Mouse (Mus musculus): ENCODE measurements at regions not wholly inside any gene's neighbourhood (a gene's known extent, or its start where the extent isn't known, plus 50 kb on each side); places are given as distances from the start of the nearest gene placed in this dataset.

GRCm38 (mm10) chr13:110570386-110570785 is 175.5 kb downstream of the Plk2 start:
- H3K27me3 ChIP-seq (replicated peaks; ENCODE audit: low read depth, poor library complexity, severe bottlenecking): no peaks in the 10 kb centered on the region
- H3K36me3 ChIP-seq (replicated peaks): no peaks in the 10 kb centered on the region
- H3K4me1 ChIP-seq: 0 out of 2 replicates have a peak, but pooled peaks cover 3% of the 10 kb centered on the region
- H3K27ac ChIP-seq (replicated peaks): no peak overlapping the region
- H3K4me3 ChIP-seq: no peak overlapping the region
- no peaks in the 10 kb centered on the region for H3K9me3 ChIP-seq
- DNase-seq (ENCODE audit: low spot score): no peak

GRCm38 (mm10) chr13:110573360-110574065 is 178.7 kb downstream of the Plk2 start:
- WGBS: 77% methylated on average over 7 of the region's 7 CpGs
- no peaks in the 10 kb centered on the region for H3K36me3 ChIP-seq (replicated peaks)
- no peak for DNase-seq (ENCODE audit: low spot score)

GRCm38 (mm10) chr13:110574764-110575471 is 180.1 kb downstream of the Plk2 start:
- 85% methylated on average over 6 of the region's 6 CpGs for WGBS
- no peaks in the 10 kb centered on the region for H3K36me3 ChIP-seq (replicated peaks)
- H3K27ac ChIP-seq (replicated peaks): no peak overlapping the region
- H3K9me3 ChIP-seq: no peaks in the 10 kb centered on the region
- H3K4me1 ChIP-seq: peaks cover 3% of the 10 kb centered on the region; the same call in 1 of the 2 replicates
- DNase-seq (ENCODE audit: low spot score): no peak
- no peaks in the 10 kb centered on the region for H3K27me3 ChIP-seq (replicated peaks; ENCODE audit: low read depth, poor library complexity, severe bottlenecking)
- H3K4me3 ChIP-seq: no peak overlapping the region

More at GRCm38 (mm10) chr13:110573360-110574065, 178.7 kb downstream of the Plk2 start:
- H3K4me1 ChIP-seq: peaks cover 3% of the 10 kb centered on the region; the same call in 1 of the 2 replicates
- no peak overlapping the region for H3K27ac ChIP-seq (replicated peaks)
- H3K4me3 ChIP-seq: no peak overlapping the region
- no peaks in the 10 kb centered on the region for H3K9me3 ChIP-seq
- H3K27me3 ChIP-seq (replicated peaks; ENCODE audit: low read depth, poor library complexity, severe bottlenecking): no peaks in the 10 kb centered on the region

- Histone ChIP-seq H3K27ac (replicated peaks) (no peak overlapping the region), H3K4me1 (peaks cover 3% of the 10 kb centered on the region; the same call in 1 of the 2 replicates)
- WGBS: 76% methylated on average over 7 of the region's 7 CpGs
Measured at GRCm38 (mm10) chr13:110578159-110578558, 183.3 kb downstream of the Plk2 start.

GRCm38 (mm10) chr13:110580166-110580565 is 185.3 kb downstream of the Plk2 start:
- Histone ChIP-seq H3K4me3 (no peak overlapping the region), H3K9me3 (no peaks in the 10 kb centered on the region), H3K27me3 (replicated peaks; ENCODE audit: low read depth, poor library complexity, severe bottlenecking) (no peaks in the 10 kb centered on the region), H3K36me3 (replicated peaks) (no peaks in the 10 kb centered on the region), H3K27ac (replicated peaks) (no peak overlapping the region), H3K4me1 (no peaks in the 10 kb centered on the region; the same call in 1 of the 2 replicates)
- WGBS: 92% methylated on average over 4 of the region's 4 CpGs
- DNase-seq (ENCODE audit: low spot score): no peak

More at GRCm38 (mm10) chr13:110578159-110578558, 183.3 kb downstream of the Plk2 start:
- H3K27me3 ChIP-seq (replicated peaks; ENCODE audit: low read depth, poor library complexity, severe bottlenecking): no peaks in the 10 kb centered on the region
- H3K36me3 ChIP-seq (replicated peaks): no peaks in the 10 kb centered on the region
- H3K4me3 ChIP-seq: no peak overlapping the region
- DNase-seq (ENCODE audit: low spot score): no peak
- H3K9me3 ChIP-seq: no peaks in the 10 kb centered on the region

- no peaks in the 10 kb centered on the region for H3K27me3 ChIP-seq (replicated peaks; ENCODE audit: low read depth, poor library complexity, severe bottlenecking)
- no peaks in the 10 kb centered on the region for H3K36me3 ChIP-seq (replicated peaks)
- no peak for DNase-seq (ENCODE audit: low spot score)
- 85% methylated on average over 5 of the region's 5 CpGs for WGBS
- H3K9me3 ChIP-seq: no peaks in the 10 kb centered on the region
- H3K4me3 ChIP-seq: no peak overlapping the region
- no peaks in the 10 kb centered on the region; the same call in 1 of the 2 replicates for H3K4me1 ChIP-seq
- H3K27ac ChIP-seq (replicated peaks): no peak overlapping the region
Measured at GRCm38 (mm10) chr13:110580570-110580969, 185.7 kb downstream of the Plk2 start.

- Histone ChIP-seq H3K36me3 (replicated peaks) (no peaks in the 10 kb centered on the region), H3K9me3 (no peaks in the 10 kb centered on the region), H3K27ac (replicated peaks) (no peak overlapping the region), H3K4me3 (no peak overlapping the region), H3K4me1 (peaks cover 5% of the 10 kb centered on the region; the same call in 1 of the 2 replicates), H3K27me3 (replicated peaks; ENCODE audit: low read depth, poor library complexity, severe bottlenecking) (no peaks in the 10 kb centered on the region)
- DNase-seq (ENCODE audit: low spot score): no peak
- WGBS: 90% methylated on average over 10 of the region's 10 CpGs
Measured at GRCm38 (mm10) chr13:110584765-110585164, 189.9 kb downstream of the Plk2 start.

GRCm38 (mm10) chr13:110594630-110595029 is 199.8 kb downstream of the Plk2 start:
- no peaks in the 10 kb centered on the region for H3K9me3 ChIP-seq
- no peaks in the 10 kb centered on the region for H3K4me1 ChIP-seq
- no peaks in the 10 kb centered on the region for H3K27me3 ChIP-seq (replicated peaks; ENCODE audit: low read depth, poor library complexity, severe bottlenecking)
- DNase-seq (ENCODE audit: low spot score): no peak
- no peak overlapping the region for H3K4me3 ChIP-seq
- no peaks in the 10 kb centered on the region for H3K36me3 ChIP-seq (replicated peaks)
- H3K27ac ChIP-seq (replicated peaks): no peak overlapping the region
- 90% methylated on average over 3 of the region's 3 CpGs for WGBS

GRCm38 (mm10) chr13:110599666-110600065 is 204.8 kb downstream of the Plk2 start:
- Histone ChIP-seq H3K4me3 (no peak overlapping the region), H3K27me3 (replicated peaks; ENCODE audit: low read depth, poor library complexity, severe bottlenecking) (no peaks in the 10 kb centered on the region), H3K27ac (replicated peaks) (no peak overlapping the region), H3K4me1 (no peaks in the 10 kb centered on the region), H3K36me3 (replicated peaks) (no peaks in the 10 kb centered on the region), H3K9me3 (no peaks in the 10 kb centered on the region)
- no peak for DNase-seq (ENCODE audit: low spot score)
- WGBS: 90% methylated on average over 3 of the region's 3 CpGs

GRCm38 (mm10) chr13:110600377-110600776 is 205.5 kb downstream of the Plk2 start:
- Histone ChIP-seq H3K27me3 (replicated peaks; ENCODE audit: low read depth, poor library complexity, severe bottlenecking) (no peaks in the 10 kb centered on the region), H3K4me1 (no peaks in the 10 kb centered on the region), H3K27ac (replicated peaks) (no peak overlapping the region), H3K36me3 (replicated peaks) (no peaks in the 10 kb centered on the region), H3K9me3 (no peaks in the 10 kb centered on the region), H3K4me3 (no peak overlapping the region)
- 89% methylated on average over 9 of the region's 9 CpGs for WGBS
- no peak for DNase-seq (ENCODE audit: low spot score)

- Histone ChIP-seq H3K4me1 (no peaks in the 10 kb centered on the region), H3K27me3 (replicated peaks; ENCODE audit: low read depth, poor library complexity, severe bottlenecking) (no peaks in the 10 kb centered on the region), H3K9me3 (no peaks in the 10 kb centered on the region), H3K27ac (replicated peaks) (no peak overlapping the region), H3K36me3 (replicated peaks) (no peaks in the 10 kb centered on the region), H3K4me3 (no peak overlapping the region)
- 88% methylated on average over 5 of the region's 5 CpGs for WGBS
- no peak for DNase-seq (ENCODE audit: low spot score)
Measured at GRCm38 (mm10) chr13:110601352-110601751, 206.5 kb downstream of the Plk2 start.

- H3K4me3 ChIP-seq: no peak overlapping the region
- no peaks in the 10 kb centered on the region for H3K27me3 ChIP-seq (replicated peaks; ENCODE audit: low read depth, poor library complexity, severe bottlenecking)
- DNase-seq (ENCODE audit: low spot score): no peak
- no peaks in the 10 kb centered on the region for H3K36me3 ChIP-seq (replicated peaks)
- 86% methylated on average over 6 of the region's 6 CpGs for WGBS
- no peaks in the 10 kb centered on the region for H3K9me3 ChIP-seq
- H3K27ac ChIP-seq (replicated peaks): no peak overlapping the region
- no peaks in the 10 kb centered on the region for H3K4me1 ChIP-seq
Measured at GRCm38 (mm10) chr13:110601840-110602239, 207.0 kb downstream of the Plk2 start.

GRCm38 (mm10) chr13:110602894-110603293 is 208.0 kb downstream of the Plk2 start:
- H3K27me3 ChIP-seq (replicated peaks; ENCODE audit: low read depth, poor library complexity, severe bottlenecking): no peaks in the 10 kb centered on the region
- no peaks in the 10 kb centered on the region for H3K4me1 ChIP-seq
- WGBS: 74% methylated on average over 1 of the region's 1 CpGs
- H3K27ac ChIP-seq (replicated peaks): no peak overlapping the region
- DNase-seq (ENCODE audit: low spot score): no peak
- no peaks in the 10 kb centered on the region for H3K9me3 ChIP-seq
- no peaks in the 10 kb centered on the region for H3K36me3 ChIP-seq (replicated peaks)
- H3K4me3 ChIP-seq: no peak overlapping the region
